Mouse (Mus musculus) CH12.LX (cell line): Measurements from ENCODE around the gene Myh3. TPM values are rescaled to one million over a fixed set of nuclear protein-coding genes. Genes with fewer than 3 reads are reported as not detected.

Experiments
- DNase-seq: peaks from one replicate; pipeline ENCODE4 v3.0.0-alpha.2; 2013; ENCODE audit errors: extremely low read depth
- H3K27ac ChIP-seq: 2 replicates; pipeline ENCODE4 v1.5.1; 2012; ENCODE audit warnings: low read depth, mild to moderate bottlenecking, control low read depth, moderate library complexity; ENCODE audit not compliant: insufficient read depth
- H3K27me3 ChIP-seq: replicated peaks from 2 replicates; pipeline ENCODE3; 2012; ENCODE audit warnings: inconsistent platforms
- H3K36me3 ChIP-seq, 2 experiments: replicated peaks in 1 of 2; 2 replicates each; pipeline versions ENCODE3 to v1.6.1; 2012; ENCODE audit warnings: inconsistent platforms in 1 of 2, low read length in 1 of 2, mild to moderate bottlenecking in 1 of 2, mixed read lengths in 1 of 2, moderate library complexity in 1 of 2; ENCODE audit not compliant: control insufficient read depth in 1 of 2, insufficient read depth in 1 of 2
- H3K4me1 ChIP-seq, 2 experiments: 2 replicates each; pipeline ENCODE4 v1.6.1; 2012; ENCODE audit warnings: inconsistent platforms in 1 of 2, moderate library complexity in 1 of 2; ENCODE audit not compliant: insufficient read depth in 2 of 2, control insufficient read depth in 1 of 2
- H3K4me2 ChIP-seq: 2 replicates; pipeline ENCODE4 v1.6.1; 2012; ENCODE audit warnings: low read depth, mild to moderate bottlenecking, control low read depth; ENCODE audit not compliant: poor library complexity, insufficient read depth, severe bottlenecking
- H3K4me3 ChIP-seq, 3 experiments: fragments of 150-350 bp in 1 of 3; sonication (generic) in 1 of 3; replicated peaks in 1 of 3; 2 replicates each; pipeline versions ENCODE3 to v1.5.1; 2011 to 2012; ENCODE audit warnings: low read depth in 2 of 3, low read length in 2 of 3, mild to moderate bottlenecking in 2 of 3, moderate library complexity in 2 of 3, control low read depth in 1 of 3, improper control_type of control experiment in 1 of 3, inconsistent platforms in 1 of 3, mixed read lengths in 1 of 3; ENCODE audit not compliant: poor library complexity in 1 of 3
- H3K79me2 ChIP-seq: replicated peaks from 2 replicates; pipeline ENCODE4 v1.6.1; 2012; ENCODE audit warnings: mild to moderate bottlenecking, moderate library complexity; ENCODE audit not compliant: control insufficient read depth, poor library complexity, insufficient read depth, severe bottlenecking; ENCODE audit errors: extremely low read depth
- H3K9ac ChIP-seq: 2 replicates; pipeline ENCODE4 v1.6.1; 2012; ENCODE audit warnings: low read depth, mild to moderate bottlenecking, control low read depth, moderate library complexity; ENCODE audit not compliant: insufficient read depth
- H3K9me3 ChIP-seq: replicated peaks from 2 replicates; pipeline ENCODE3; 2012; ENCODE audit warnings: low read length, inconsistent platforms, mixed read lengths
- CHD1 ChIP-seq: IDR thresholded peaks from 2 replicates; pipeline ENCODE4 v1.6.1; 2012; ENCODE audit warnings: low read depth, low read length, improper control_type of control experiment, inconsistent platforms
- CHD2 ChIP-seq: IDR thresholded peaks from 2 replicates; pipeline ENCODE4 v1.6.1; 2011; ENCODE audit warnings: low read length, improper control_type of control experiment
- CTCF ChIP-seq, 2 experiments: IDR thresholded peaks in 1 of 2; conservative IDR thresholded peaks in 1 of 2; 2 replicates each; pipeline ENCODE4 v1.5.1; 2011 to 2012; ENCODE audit warnings: low read depth in 2 of 2, low read length in 2 of 2, improper control_type of control experiment in 1 of 2, inconsistent platforms in 1 of 2, mild to moderate bottlenecking in 1 of 2, moderate library complexity in 1 of 2
- JUN ChIP-seq: IDR thresholded peaks from 2 replicates; pipeline ENCODE4 v1.6.1; 2011; ENCODE audit warnings: low read depth, mild to moderate bottlenecking, low read length, improper control_type of control experiment, moderate library complexity; ENCODE audit not compliant: insufficient read depth
- JUND ChIP-seq: conservative IDR thresholded peaks from 2 replicates; pipeline ENCODE4 v1.6.1; 2011; ENCODE audit warnings: low read depth, low read length, improper control_type of control experiment
- MAFK ChIP-seq: IDR thresholded peaks from 2 replicates; pipeline ENCODE4 v1.6.1; 2011; ENCODE audit warnings: low read length, improper control_type of control experiment; ENCODE audit not compliant: insufficient replicate concordance
- MEF2A ChIP-seq: IDR thresholded peaks from 2 replicates; pipeline ENCODE4 v1.6.1; 2014; ENCODE audit warnings: low read depth, mild to moderate bottlenecking, inconsistent platforms, low read length, improper control_type of control experiment, borderline replicate concordance
- MXI1 ChIP-seq: IDR thresholded peaks from 2 replicates; pipeline ENCODE4 v1.6.1; 2011; ENCODE audit warnings: mild to moderate bottlenecking, low read depth, low read length, improper control_type of control experiment
- MYC ChIP-seq: IDR thresholded peaks from 2 replicates; pipeline ENCODE4 v1.6.1; 2011; ENCODE audit warnings: low read depth, mild to moderate bottlenecking, improper control_type of control experiment, low read length
- NELFE ChIP-seq: IDR thresholded peaks from 2 replicates; pipeline ENCODE4 v1.6.1; 2011; ENCODE audit warnings: low read depth, low read length, improper control_type of control experiment
- RAD21 ChIP-seq: IDR thresholded peaks from 2 replicates; pipeline ENCODE4 v1.6.1; 2011; ENCODE audit warnings: low read depth, mild to moderate bottlenecking, low read length, improper control_type of control experiment, moderate library complexity
- RCOR1 ChIP-seq: conservative IDR thresholded peaks from 2 replicates; pipeline ENCODE4 v1.6.1; 2012; ENCODE audit warnings: low read depth, mild to moderate bottlenecking, inconsistent platforms, low read length, improper control_type of control experiment
- SMC3 ChIP-seq: IDR thresholded peaks from 2 replicates; pipeline ENCODE4 v1.6.1; 2011; ENCODE audit warnings: low read depth, low read length, improper control_type of control experiment
- TCF12 ChIP-seq: IDR thresholded peaks from 2 replicates; pipeline ENCODE4 v1.6.1; 2014; ENCODE audit warnings: low read depth, mild to moderate bottlenecking, inconsistent platforms, low read length, improper control_type of control experiment
- USF2 ChIP-seq: conservative IDR thresholded peaks from 2 replicates; pipeline ENCODE4 v1.6.1; 2011; ENCODE audit warnings: low read depth, low read length, improper control_type of control experiment
- ZKSCAN1 ChIP-seq: IDR thresholded peaks from 2 replicates; pipeline ENCODE4 v1.6.1; 2012; ENCODE audit warnings: low read depth, inconsistent platforms, low read length, improper control_type of control experiment, borderline replicate concordance
- ZMIZ1 ChIP-seq: IDR thresholded peaks from 2 replicates; pipeline ENCODE4 v1.6.1; 2012; ENCODE audit warnings: low read depth, mild to moderate bottlenecking, inconsistent platforms, low read length, improper control_type of control experiment
- ZNF384 ChIP-seq: IDR thresholded peaks from 2 replicates; pipeline ENCODE4 v1.6.1; 2012; ENCODE audit warnings: low read depth, low read length, improper control_type of control experiment, inconsistent platforms
- dilution Hi-C: fragments of 300-500 bp; cut with MboI; formaldehyde crosslinking; loops from 2 replicates; pipeline ENCODE4 v1.14.3; 2020; ENCODE audit warnings: low sequenced_read_pairs; ENCODE audit not compliant: extremely low pct_unique_long_range_greater_than_20kb, extremely low pct_ligation_motif_present
- in situ Hi-C: fragments of 300-500 bp; cut with MboI; formaldehyde crosslinking; loops from 3 replicates; pipeline ENCODE4 v1.14.3; 2019; ENCODE audit warnings: low sequenced_read_pairs, low pct_ligation_motif_present, low pct_unique_long_range_greater_than_20kb, mixed read lengths
- polyA plus RNA-seq: library from polyadenylated mRNA; unstranded; fragments of >175 nt; gene quantifications from 2 replicates; pipeline ENCODE4 v1.2.1, GENCODE M21; 2012; ENCODE audit warnings: low read depth; ENCODE audit not compliant: insufficient read length
- total RNA-seq, 2 experiments: library from RNA; depleted of rRNA; stranded (reverse); fragments of 300-350 nt in 1 of 2; fragments of >200 nt in 1 of 2; gene quantifications; 2 replicates each; pipeline ENCODE4 v1.2.3; 2012 to 2014

Myh3 gene
- total and polyA plus RNA-seq, 3 experiments, result 0.12 to 0.64 (median 0.26) TPM

- dilution Hi-C loops, result no loop called here
- no peak overlapping the region for H3K27ac ChIP-seq
- H3K9ac ChIP-seq, result no peak overlapping the region
- DNase-seq, result no peak
- in situ Hi-C loops, result no loop called here
- peaks cover 2% of the 10 kb centered on the region for H3K9me3 ChIP-seq
- no peaks in the 10 kb centered on the region for H3K79me2 ChIP-seq
- H3K36me3 ChIP-seq, result no peaks in the 10 kb centered on the region
- H3K4me1 ChIP-seq, result peaks cover 0 to 1% of the 10 kb centered on the region in 2 experiments; a peak in 2 of 4 replicates
- no peak for TF ChIP-seq ZKSCAN1
- TF ChIP-seq MXI1, result no peak
- TF ChIP-seq MEF2A, result no peak
- no peak for TF ChIP-seq RCOR1
- TF ChIP-seq MAFK, result no peak
- no peak for TF ChIP-seq JUND
- no peak for TF ChIP-seq CHD1
- TF ChIP-seq ZMIZ1, result no peak
- no peak for TF ChIP-seq TCF12
- no peak for TF ChIP-seq ZNF384
- no peak for TF ChIP-seq JUN
- no peak for TF ChIP-seq SMC3
- TF ChIP-seq CHD2, result no peak
- TF ChIP-seq MYC, result no peak
- TF ChIP-seq, all 38 proteins: peak for 0
- peaks cover 50% of the 10 kb centered on the region for H3K27me3 ChIP-seq
- H3K4me3 ChIP-seq, result no peak overlapping the region
- H3K4me2 ChIP-seq, result no peak overlapping the region
These were observed 21.1 kb downstream of the Myh3 start for GRCm38 (mm10) chr11:67099241-67099640.

- Histone ChIP-seq H3K4me2 (no peak overlapping the region), H3K4me1 (peaks cover 6 to 9% of the 10 kb centered on the region in 2 experiments), H3K9ac (no peak overlapping the region), H3K36me3 (no peaks in the 10 kb centered on the region), H3K27ac (no peak overlapping the region), H3K4me3 (no peak overlapping the region), H3K79me2 (no peaks in the 10 kb centered on the region)
- DNase-seq, result peak; percentile 57
- in situ Hi-C loops, result no loop called here
- TF ChIP-seq USF2 (no peak), CTCF (conservative IDR thresholded peaks at IDR 0.05 in 1 of 2, IDR thresholded peaks at IDR 0.05 in 1 of 2; ENCODE audit: low read depth in 2 of 2, low read length in 2 of 2) (peak; percentile 89 to 95), RAD21 (peak; percentile 56), SMC3 (peak; percentile 74), MAFK (no peak), NELFE (no peak)
- TF ChIP-seq, all 38 proteins: peak for 3
- dilution Hi-C loops, result no loop called here
- Histone ChIP-seq H3K27me3 (peaks cover 42% of the 10 kb centered on the region), H3K9me3 (no peaks in the 10 kb centered on the region)
These were observed 22.1 kb downstream of the Myh3 start for GRCm38 (mm10) chr11:67100169-67100568.
